Comparison of ENCODE assay signal across 8 mouse cellular contexts in genomic region chr2:172221656-172222393, GRCm38 (mm10). TPM values are rescaled to one million over a fixed set of nuclear protein-coding genes. Genes with fewer than 3 reads are reported as not detected.
DNase-seq lines count a peak whose midpoint lies in the region; ATAC-seq and TF ChIP-seq lines count a peak whose summit lies in the region.
"Had no signal": no experiment of that assay in that cellular context is flagged by ENCODE, and none has a peak within 500 bp of the region (broad histone marks: within the 10 kb centered on the region; RNA-seq: fewer than 3 reads in every experiment).

No protein-coding gene starts in this region.

- DNase-seq in CD4-positive helper T cell, adult 2 months (ENCODE audit: low read depth, low spot score) = peak; percentile 11
- DNase-seq in G1E (ENCODE audit: low spot score) = peak; percentile 16
- peak; percentile 49 for DNase-seq in cerebellum, adult 9-10 months
- peak; percentile 77 for DNase-seq in gastrocnemius, postnatal 10 days
- peak; percentile 16 for DNase-seq in large intestine, adult 2 months (ENCODE audit: low read depth, low spot score)
- DNase-seq in lung, embryonic 14.5 days = peak; percentile 92
- peak; percentile 73 for DNase-seq in right cerebral cortex, postnatal 25 days

- TF ChIP-seq CTCF in G1E (IDR thresholded peaks at IDR 0.05; ENCODE audit: low read depth, low read length) = peak; percentile 87
- TF ChIP-seq CTCF in lung, embryonic 14.5 days (IDR thresholded peaks at IDR 0.05; ENCODE audit: low read depth) = peak; percentile 95

- H3K27me3 ChIP-seq in G1E (ENCODE audit: insufficient read depth, low read length) = no peaks in the 10 kb centered on the region
- no peaks in the 10 kb centered on the region for H3K27me3 ChIP-seq in lung, embryonic 14.5 days (ENCODE audit: insufficient read depth, low read length)

- H3K4me2 ChIP-seq in lung, embryonic 14.5 days = no peak overlapping the region
- H3K4me2 ChIP-seq: limb, embryonic 13.5 days had no signal

- H3K9ac ChIP-seq in lung, embryonic 14.5 days = no peak overlapping the region
- H3K9ac ChIP-seq: limb, embryonic 13.5 days had no signal

- H3K27ac ChIP-seq in lung, embryonic 14.5 days (ENCODE audit: low read depth) = no peak overlapping the region
- H3K27ac ChIP-seq: limb, embryonic 13.5 days had no signal

- 12% methylated on average over 16 of the region's 16 CpGs for WGBS in large intestine, adult 2 months
- WGBS in lung, embryonic 14.5 days = 9% methylated on average over 16 of the region's 16 CpGs

- no peaks in the 10 kb centered on the region for H3K4me1 ChIP-seq in G1E (ENCODE audit: insufficient read depth, low read depth, low read length)
- H3K4me1 ChIP-seq in lung, embryonic 14.5 days (ENCODE audit: insufficient read depth) = no peaks in the 10 kb centered on the region

- H3K9me3 ChIP-seq in G1E (replicated peaks) = peaks cover 3% of the 10 kb centered on the region; the same call in 1 of the 2 replicates
- no peaks in the 10 kb centered on the region for H3K9me3 ChIP-seq in lung, embryonic 14.5 days (ENCODE audit: low read depth, low read length)
- H3K9me3 ChIP-seq: limb, embryonic 13.5 days had no signal

- 0 out of 2 replicates have a peak, but pooled peaks have one; percentile 45 for ATAC-seq in G1E (ENCODE audit: extremely low read depth, insufficient number of reproducible peaks, low FRiP score, poor library complexity, severe bottlenecking)
- no peak; the same call in 1 of the 2 replicates for ATAC-seq in lung, embryonic 14.5 days (ENCODE audit: insufficient read depth)

- H3K36me3 ChIP-seq in G1E (replicated peaks) = no peaks in the 10 kb centered on the region
- H3K36me3 ChIP-seq in lung, embryonic 14.5 days (ENCODE audit: insufficient read depth) = no peaks in the 10 kb centered on the region
- H3K36me3 ChIP-seq: limb, embryonic 13.5 days had no signal

- no peak overlapping the region for H3K4me3 ChIP-seq in G1E (ENCODE audit: low read depth, low read length)
- H3K4me3 ChIP-seq in lung, embryonic 14.5 days (ENCODE audit: low read depth, low read length) = no peak overlapping the region
- H3K4me3 ChIP-seq: limb, embryonic 13.5 days had no signal

RNA-seq across cellular contexts. Expression of gene Mc3r, which starts 26.5 kb away (rescaled TPM):
- not detected in 2 replicates for total RNA-seq in G1E (2014; fragmentation: Nextera tagmentation)
- 0.05 and 0.06 TPM in 2 replicates for total RNA-seq in G1E (2017)
- polyA plus RNA-seq in G1E (2012) = not detected in 2 replicates
- not detected for total RNA-seq in gastrocnemius, postnatal 10 days (2021)
- polyA plus RNA-seq in large intestine, adult 2 months (2012; rRNA removed) = not detected in 2 replicates
- polyA plus RNA-seq in lung, embryonic 14.5 days (2014; fragmentation: Nextera tagmentation; extraction: Ambion mirVana) = not detected in 2 replicates

Comparison
In these comparisons a context has a peak if more than half of its experiments do, and no peak if none do; other contexts are left out.
1. DNase-seq: peak in every context shown above with its lines; median percentile 92 in lung, embryonic 14.5 days; 77 in gastrocnemius, postnatal 10 days; 73 in right cerebral cortex, postnatal 25 days; 49 in cerebellum, adult 9-10 months; 16 in G1E; 16 in large intestine, adult 2 months; 11 in CD4-positive helper T cell, adult 2 months.